Mouse (Mus musculus) limb, embryonic 12.5 days (tissue): ENCODE measurements at regions not wholly inside any gene's neighbourhood (a gene's known extent, or its start where the extent isn't known, plus 50 kb on each side); places are given as distances from the start of the nearest gene placed in this dataset.

Source experiments
- ATAC-seq: fragments of 200-750 bp; cut with Nextera tagmentation; 2 replicates; pipeline ENCODE4 v1.8.0; 2017; ENCODE audit warnings: low read depth, moderate TSS enrichment; ENCODE audit not compliant: insufficient number of reproducible peaks, insufficient read depth, low FRiP score, low TSS enrichment
- H3K27ac ChIP-seq: fragments of 300-500 bp; sonication (generic); 2 replicates; pipeline ENCODE4 v1.5.1; 2016; ENCODE audit warnings: mild to moderate bottlenecking, moderate library complexity
- H3K27me3 ChIP-seq: fragments of 300-500 bp; sonication (generic); 2 replicates; pipeline ENCODE4 v1.6.1; 2016; ENCODE audit warnings: mild to moderate bottlenecking, moderate library complexity
- H3K36me3 ChIP-seq: fragments of 300-500 bp; sonication (generic); 2 replicates; pipeline ENCODE4 v1.6.1; 2016; ENCODE audit warnings: mild to moderate bottlenecking, moderate library complexity
- H3K4me1 ChIP-seq: fragments of 300-500 bp; sonication (generic); replicated peaks from 2 replicates; pipeline ENCODE4 v1.6.1; 2016
- H3K4me2 ChIP-seq: fragments of 300-500 bp; sonication (generic); 2 replicates; pipeline ENCODE4 v1.6.1; 2016; ENCODE audit warnings: mild to moderate bottlenecking, moderate library complexity
- H3K4me3 ChIP-seq: fragments of 300-500 bp; sonication (generic); replicated peaks from 2 replicates; pipeline ENCODE4 v1.5.1; 2016; ENCODE audit warnings: mild to moderate bottlenecking
- H3K9ac ChIP-seq: fragments of 300-500 bp; sonication (generic); replicated peaks from 2 replicates; pipeline ENCODE4 v1.6.1; 2016; ENCODE audit warnings: mild to moderate bottlenecking, moderate library complexity
- H3K9me3 ChIP-seq: fragments of 300-500 bp; sonication (generic); 2 replicates; pipeline ENCODE4 v1.6.1; 2016; ENCODE audit warnings: mild to moderate bottlenecking, moderate library complexity
- WGBS: fragments of 180-500 bp; shearing (Covaris S2); methylation state at CpG from one replicate; pipeline ENCODE4 v1.1.7; 2016; 5-methylcytosine and 5-hydroxymethylcytosine counted together

GRCm38 (mm10) chr2:105544099-105544498, 124.6 kb upstream of the Pax6 start:
- Histone ChIP-seq H3K27ac (no peak overlapping the region), H3K36me3 (no peaks in the 10 kb centered on the region), H3K4me3 (no peak overlapping the region), H3K27me3 (no peaks in the 10 kb centered on the region), H3K4me1 (no peaks in the 10 kb centered on the region), H3K9ac (no peak overlapping the region), H3K4me2 (no peak overlapping the region), H3K9me3 (no peaks in the 10 kb centered on the region)
- no peak for ATAC-seq
- 86% methylated on average over 13 of the region's 13 CpGs for WGBS

GRCm38 (mm10) chr2:105552092-105552491, 116.6 kb upstream of the Pax6 start:
- Histone ChIP-seq H3K27ac (no peak overlapping the region), H3K4me3 (no peak overlapping the region), H3K4me1 (no peaks in the 10 kb centered on the region), H3K36me3 (no peaks in the 10 kb centered on the region), H3K9ac (no peak overlapping the region), H3K9me3 (no peaks in the 10 kb centered on the region), H3K27me3 (no peaks in the 10 kb centered on the region), H3K4me2 (no peak overlapping the region)
- ATAC-seq, result no peak
- WGBS, result 69% methylated on average over 2 of the region's 2 CpGs

GRCm38 (mm10) chr2:105586782-105587181, 81.9 kb upstream of the Pax6 start:
- H3K36me3 ChIP-seq, result no peaks in the 10 kb centered on the region
- H3K4me3 ChIP-seq, result no peak overlapping the region
- peaks cover 8% of the 10 kb centered on the region for H3K4me1 ChIP-seq
- H3K27ac ChIP-seq, result no peak overlapping the region
- no peaks in the 10 kb centered on the region for H3K9me3 ChIP-seq
- H3K4me2 ChIP-seq, result no peak overlapping the region
- 20% methylated on average over 2 of the region's 2 CpGs for WGBS
- H3K9ac ChIP-seq, result no peak overlapping the region
- no peaks in the 10 kb centered on the region for H3K27me3 ChIP-seq
- ATAC-seq, result peak; percentile 89

GRCm38 (mm10) chr2:105594131-105594530, 74.6 kb upstream of the Pax6 start:
- H3K27ac ChIP-seq, result no peak overlapping the region
- 0 out of 2 replicates have a peak, but pooled peaks cover 4% of the 10 kb centered on the region for H3K27me3 ChIP-seq
- ATAC-seq, result no peak
- H3K36me3 ChIP-seq, result no peaks in the 10 kb centered on the region
- H3K9me3 ChIP-seq, result no peaks in the 10 kb centered on the region
- 98% methylated on average over 2 of the region's 2 CpGs for WGBS
- no peak overlapping the region for H3K4me2 ChIP-seq
- no peaks in the 10 kb centered on the region for H3K4me1 ChIP-seq
- no peak overlapping the region for H3K9ac ChIP-seq
- no peak overlapping the region for H3K4me3 ChIP-seq

- H3K27me3 ChIP-seq, result peaks cover 23% of the 10 kb centered on the region; the same call in 1 of the 2 replicates
- no peak for ATAC-seq
These were observed 64.1 kb upstream of the Pax6 start for GRCm38 (mm10) chr2:105604553-105605116.

GRCm38 (mm10) chr2:105607969-105608538, 60.6 kb upstream of the Pax6 start:
- Histone ChIP-seq H3K27ac (no peak overlapping the region), H3K9ac (no peak overlapping the region), H3K9me3 (no peaks in the 10 kb centered on the region), H3K4me3 (no peak overlapping the region), H3K4me2 (no peak overlapping the region), H3K27me3 (peaks cover 25% of the 10 kb centered on the region), H3K4me1 (peaks cover 20% of the 10 kb centered on the region), H3K36me3 (no peaks in the 10 kb centered on the region)
- 63% methylated on average over 8 of the region's 8 CpGs for WGBS
- ATAC-seq, result no peak

More at GRCm38 (mm10) chr2:105604553-105605116, 64.1 kb upstream of the Pax6 start:
- H3K36me3 ChIP-seq, result no peaks in the 10 kb centered on the region
- WGBS, result 64% methylated on average over 11 of the region's 11 CpGs
- no peaks in the 10 kb centered on the region for H3K4me1 ChIP-seq
- no peak overlapping the region for H3K9ac ChIP-seq
- H3K4me3 ChIP-seq, result no peak overlapping the region
- no peak overlapping the region for H3K4me2 ChIP-seq
- H3K27ac ChIP-seq, result no peak overlapping the region
- no peaks in the 10 kb centered on the region for H3K9me3 ChIP-seq

- 55% methylated on average over 7 of the region's 7 CpGs for WGBS
- no peaks in the 10 kb centered on the region for H3K36me3 ChIP-seq
- no peak overlapping the region for H3K4me3 ChIP-seq
- H3K4me1 ChIP-seq, result peaks cover 20% of the 10 kb centered on the region
- no peaks in the 10 kb centered on the region for H3K9me3 ChIP-seq
- H3K27ac ChIP-seq, result no peak overlapping the region
- H3K9ac ChIP-seq, result no peak overlapping the region
- peaks cover 31% of the 10 kb centered on the region for H3K27me3 ChIP-seq
- H3K4me2 ChIP-seq, result no peak overlapping the region
- ATAC-seq, result no peak
These were observed 59.9 kb upstream of the Pax6 start for GRCm38 (mm10) chr2:105608756-105609155.

GRCm38 (mm10) chr2:105611014-105611413, 57.7 kb upstream of the Pax6 start:
- ATAC-seq, result no peak
- no peaks in the 10 kb centered on the region for H3K36me3 ChIP-seq
- peaks cover 29% of the 10 kb centered on the region for H3K27me3 ChIP-seq
- H3K4me2 ChIP-seq, result no peak overlapping the region
- no peaks in the 10 kb centered on the region for H3K9me3 ChIP-seq
- no peak overlapping the region for H3K9ac ChIP-seq
- 26% methylated on average over 5 of the region's 5 CpGs for WGBS
- H3K4me3 ChIP-seq, result no peak overlapping the region
- peaks cover 20% of the 10 kb centered on the region for H3K4me1 ChIP-seq
- H3K27ac ChIP-seq, result no peak overlapping the region

GRCm38 (mm10) chr2:105611651-105612050, 57.0 kb upstream of the Pax6 start:
- no peak overlapping the region for H3K27ac ChIP-seq
- peaks cover 24% of the 10 kb centered on the region for H3K27me3 ChIP-seq
- no peak overlapping the region; the same call in 1 of the 2 replicates for H3K4me3 ChIP-seq
- H3K9me3 ChIP-seq, result no peaks in the 10 kb centered on the region
- no peak for ATAC-seq
- WGBS, result 8% methylated on average over 4 of the region's 4 CpGs
- no peaks in the 10 kb centered on the region for H3K36me3 ChIP-seq
- no peak overlapping the region for H3K9ac ChIP-seq
- H3K4me2 ChIP-seq, result peak overlapping the region; percentile 47
- peaks cover 26% of the 10 kb centered on the region for H3K4me1 ChIP-seq

- H3K27ac ChIP-seq, result no peak overlapping the region
- H3K4me3 ChIP-seq, result no peak overlapping the region; the same call in 1 of the 2 replicates
- H3K4me1 ChIP-seq, result peaks cover 26% of the 10 kb centered on the region
- peak; percentile 63; the same call in 1 of the 2 replicates for ATAC-seq
- peak overlapping the region; percentile 47 for H3K4me2 ChIP-seq
- 3% methylated on average over 21 of the region's 21 CpGs for WGBS
- H3K9me3 ChIP-seq, result no peaks in the 10 kb centered on the region
- H3K36me3 ChIP-seq, result no peaks in the 10 kb centered on the region
- peaks cover 23% of the 10 kb centered on the region for H3K27me3 ChIP-seq
- 0 out of 2 replicates have a peak overlapping the region, but pooled peaks have one; percentile 34 for H3K9ac ChIP-seq
These were observed 56.5 kb upstream of the Pax6 start for GRCm38 (mm10) chr2:105612051-105612664.

GRCm38 (mm10) chr2:105612706-105613105, 56.0 kb upstream of the Pax6 start:
- no peak for ATAC-seq
- H3K36me3 ChIP-seq, result no peaks in the 10 kb centered on the region
- 33% methylated on average over 7 of the region's 7 CpGs for WGBS
- H3K27ac ChIP-seq, result no peak overlapping the region
- H3K9ac ChIP-seq, result no peak overlapping the region
- peak overlapping the region; percentile 47 for H3K4me2 ChIP-seq
- H3K27me3 ChIP-seq, result peaks cover 19% of the 10 kb centered on the region
- H3K9me3 ChIP-seq, result no peaks in the 10 kb centered on the region
- peaks cover 26% of the 10 kb centered on the region for H3K4me1 ChIP-seq
- no peak overlapping the region for H3K4me3 ChIP-seq
